Mouse (Mus musculus): ENCODE measurements at regions not wholly inside any gene's neighbourhood (a gene's known extent, or its start where the extent isn't known, plus 50 kb on each side); places are given as distances from the start of the nearest gene placed in this dataset.
A peak's percentile ranks its signal among the peaks of the same experiment; 100 is the strongest.

DNA sequence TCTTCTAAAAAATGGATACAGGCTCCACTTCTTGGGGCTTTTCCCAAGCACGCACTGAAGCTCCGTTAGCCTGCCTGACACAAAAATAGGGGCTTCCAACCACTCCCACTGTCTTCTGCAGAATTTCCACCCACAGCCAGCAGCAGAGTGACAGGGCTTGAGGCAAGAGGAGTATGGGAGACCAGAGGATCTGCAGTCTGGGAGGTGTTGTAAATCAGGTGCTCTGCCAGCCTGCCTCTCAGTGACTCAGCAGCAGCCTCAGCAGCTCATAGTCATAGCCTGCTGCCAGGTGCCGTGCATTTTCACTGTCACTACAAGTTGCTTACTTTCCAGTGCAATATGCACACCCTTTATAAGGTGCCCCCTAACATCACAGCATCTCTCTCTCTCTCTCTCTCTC, 261.4 kb upstream of the Tsc22d2 start:
- no peak for TF ChIP-seq MAFK (IDR thresholded peaks at IDR 0.05; ENCODE audit: insufficient read depth, low read depth, low read length)
- no peak for TF ChIP-seq ZNF384 (IDR thresholded peaks at IDR 0.05; ENCODE audit: low read depth, low read length)
- TF ChIP-seq ZC3H11A (IDR thresholded peaks at IDR 0.05; ENCODE audit: borderline replicate concordance, low read depth, low read length) = no peak
- TF ChIP-seq CHD2 (IDR thresholded peaks at IDR 0.05; ENCODE audit: low read depth, low read length) = no peak
- TF ChIP-seq HCFC1 (IDR thresholded peaks at IDR 0.05; ENCODE audit: borderline replicate concordance, insufficient read depth, low read length) = no peak
- DNase-seq (ENCODE audit: low read depth, low spot score) = no peak
- no peaks in the 10 kb centered on the region for H3K9me3 ChIP-seq (ENCODE audit: control insufficient read depth, insufficient read depth, low read depth, low read length)
- H3K36me3 ChIP-seq (ENCODE audit: control insufficient read depth, insufficient read depth, low read length, poor library complexity, severe bottlenecking) = no peaks in the 10 kb centered on the region
- H3K9ac ChIP-seq (ENCODE audit: insufficient read depth, low read depth, low read length, poor library complexity, severe bottlenecking) = no peak overlapping the region
- no peak overlapping the region for H3K27ac ChIP-seq (ENCODE audit: insufficient read depth, low read depth, low read length, poor library complexity, severe bottlenecking)
- H3K4me1 ChIP-seq (ENCODE audit: control insufficient read depth in 2 of 2, insufficient read depth in 2 of 2, low read length in 2 of 2, poor library complexity in 1 of 2) = no peaks in the 10 kb centered on the region
- in situ Hi-C loops (cut with MboI; ENCODE audit: low sequenced_read_pairs in 2 of 2, unreplicated experiment in 2 of 2) = no loop called here
- H3K4me3 ChIP-seq (ENCODE audit: insufficient read depth in 1 of 2, low read depth in 1 of 2, low read length in 2 of 2, poor library complexity in 1 of 2, severe bottlenecking in 1 of 2) = no peak overlapping the region

- H3K36me3 ChIP-seq (ENCODE audit: control insufficient read depth, insufficient read depth, low read length, poor library complexity, severe bottlenecking) = no peaks in the 10 kb centered on the region
- no peaks in the 10 kb centered on the region for H3K9me3 ChIP-seq (ENCODE audit: control insufficient read depth, insufficient read depth, low read depth, low read length)
- in situ Hi-C loops (cut with MboI; ENCODE audit: low sequenced_read_pairs in 2 of 2, unreplicated experiment in 2 of 2) = no loop called here
- no peak for DNase-seq (ENCODE audit: low read depth, low spot score)
- H3K9ac ChIP-seq (ENCODE audit: insufficient read depth, low read depth, low read length, poor library complexity, severe bottlenecking) = no peak overlapping the region
- H3K27ac ChIP-seq (ENCODE audit: insufficient read depth, low read depth, low read length, poor library complexity, severe bottlenecking) = no peak overlapping the region
- H3K4me1 ChIP-seq (ENCODE audit: control insufficient read depth in 2 of 2, insufficient read depth in 2 of 2, low read length in 2 of 2, poor library complexity in 1 of 2) = no peaks in the 10 kb centered on the region
- no peak overlapping the region for H3K4me3 ChIP-seq (ENCODE audit: insufficient read depth in 1 of 2, low read depth in 1 of 2, low read length in 2 of 2, poor library complexity in 1 of 2, severe bottlenecking in 1 of 2)
- no peak for TF ChIP-seq ZC3H11A (IDR thresholded peaks at IDR 0.05; ENCODE audit: borderline replicate concordance, low read depth, low read length)
Measured at GRCm38 (mm10) chr3:58153874-58154756, 260.4 kb upstream of the Tsc22d2 start.

DNA sequence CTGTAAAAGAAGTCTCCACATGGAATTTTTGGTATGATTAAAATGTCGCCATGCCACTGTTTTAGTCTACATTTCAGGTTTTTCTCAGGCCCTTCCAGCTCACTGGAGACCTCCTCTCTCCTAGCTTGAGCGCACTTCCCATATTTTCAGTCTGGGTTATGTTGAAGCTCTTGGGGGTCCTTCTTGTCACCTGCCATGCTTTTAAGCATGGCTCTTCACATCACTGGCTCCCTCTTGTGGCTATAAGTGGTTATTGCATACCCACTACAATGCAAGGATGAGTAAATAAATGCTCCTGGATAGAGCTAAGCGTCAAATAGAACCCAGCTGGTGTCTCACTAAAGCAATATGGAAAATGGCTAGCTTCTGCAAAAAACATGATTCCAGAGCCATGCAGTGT, 255.1 kb upstream of the Tsc22d2 start:
- in situ Hi-C loops (cut with MboI; ENCODE audit: low sequenced_read_pairs in 2 of 2, unreplicated experiment in 2 of 2) = no loop called here
- TF ChIP-seq ZC3H11A (IDR thresholded peaks at IDR 0.05; ENCODE audit: borderline replicate concordance, low read depth, low read length) (peak; percentile 51; the same call in 1 of the 2 replicates), CHD2 (IDR thresholded peaks at IDR 0.05; ENCODE audit: low read depth, low read length) (no peak), ZNF384 (IDR thresholded peaks at IDR 0.05; ENCODE audit: low read depth, low read length) (no peak), HCFC1 (IDR thresholded peaks at IDR 0.05; ENCODE audit: borderline replicate concordance, insufficient read depth, low read length) (no peak), MAFK (IDR thresholded peaks at IDR 0.05; ENCODE audit: insufficient read depth, low read depth, low read length) (no peak)
- no peaks in the 10 kb centered on the region for H3K9me3 ChIP-seq (ENCODE audit: control insufficient read depth, insufficient read depth, low read depth, low read length)

GRCm38 (mm10) chr3:58162238-58162637, 252.3 kb upstream of the Tsc22d2 start:
- Histone ChIP-seq H3K9me3 (ENCODE audit: control insufficient read depth, insufficient read depth, low read depth, low read length) (no peaks in the 10 kb centered on the region), H3K4me1 (ENCODE audit: control insufficient read depth in 2 of 2, insufficient read depth in 2 of 2, low read length in 2 of 2, poor library complexity in 1 of 2) (no peaks in the 10 kb centered on the region), H3K36me3 (ENCODE audit: control insufficient read depth, insufficient read depth, low read length, poor library complexity, severe bottlenecking) (no peaks in the 10 kb centered on the region), H3K4me3 (ENCODE audit: insufficient read depth in 1 of 2, low read depth in 1 of 2, low read length in 2 of 2, poor library complexity in 1 of 2, severe bottlenecking in 1 of 2) (no peak overlapping the region), H3K9ac (ENCODE audit: insufficient read depth, low read depth, low read length, poor library complexity, severe bottlenecking) (no peak overlapping the region), H3K27ac (ENCODE audit: insufficient read depth, low read depth, low read length, poor library complexity, severe bottlenecking) (no peak overlapping the region)
- DNase-seq (ENCODE audit: low read depth, low spot score) = no peak
- TF ChIP-seq HCFC1 (IDR thresholded peaks at IDR 0.05; ENCODE audit: borderline replicate concordance, insufficient read depth, low read length) (no peak), CHD2 (IDR thresholded peaks at IDR 0.05; ENCODE audit: low read depth, low read length) (no peak), ZNF384 (IDR thresholded peaks at IDR 0.05; ENCODE audit: low read depth, low read length) (no peak), MAFK (IDR thresholded peaks at IDR 0.05; ENCODE audit: insufficient read depth, low read depth, low read length) (no peak), ZC3H11A (IDR thresholded peaks at IDR 0.05; ENCODE audit: borderline replicate concordance, low read depth, low read length) (no peak)
- in situ Hi-C loops (cut with MboI; ENCODE audit: low sequenced_read_pairs in 2 of 2, unreplicated experiment in 2 of 2) = no loop called here

More for the DNA sequence above, 255.1 kb upstream of the Tsc22d2 start:
- Histone ChIP-seq H3K9ac (ENCODE audit: insufficient read depth, low read depth, low read length, poor library complexity, severe bottlenecking) (no peak overlapping the region), H3K27ac (ENCODE audit: insufficient read depth, low read depth, low read length, poor library complexity, severe bottlenecking) (no peak overlapping the region), H3K4me3 (ENCODE audit: insufficient read depth in 1 of 2, low read depth in 1 of 2, low read length in 2 of 2, poor library complexity in 1 of 2, severe bottlenecking in 1 of 2) (no peak overlapping the region), H3K4me1 (ENCODE audit: control insufficient read depth in 2 of 2, insufficient read depth in 2 of 2, low read length in 2 of 2, poor library complexity in 1 of 2) (no peaks in the 10 kb centered on the region), H3K36me3 (ENCODE audit: control insufficient read depth, insufficient read depth, low read length, poor library complexity, severe bottlenecking) (no peaks in the 10 kb centered on the region)
- no peak for DNase-seq (ENCODE audit: low read depth, low spot score)

Measured in ES-E14 (cell line).